Mouse (Mus musculus): ENCODE results near the gene Uchl3. TPM values are rescaled to one million over a fixed set of nuclear protein-coding genes. Genes with fewer than 3 reads are reported as not detected.

The Uchl3 gene
- 33.5 and 35.4 TPM in 2 replicates for polyA plus RNA-seq (2011; ENCODE audit: insufficient read length, low read depth, missing spikeins)

DNA sequence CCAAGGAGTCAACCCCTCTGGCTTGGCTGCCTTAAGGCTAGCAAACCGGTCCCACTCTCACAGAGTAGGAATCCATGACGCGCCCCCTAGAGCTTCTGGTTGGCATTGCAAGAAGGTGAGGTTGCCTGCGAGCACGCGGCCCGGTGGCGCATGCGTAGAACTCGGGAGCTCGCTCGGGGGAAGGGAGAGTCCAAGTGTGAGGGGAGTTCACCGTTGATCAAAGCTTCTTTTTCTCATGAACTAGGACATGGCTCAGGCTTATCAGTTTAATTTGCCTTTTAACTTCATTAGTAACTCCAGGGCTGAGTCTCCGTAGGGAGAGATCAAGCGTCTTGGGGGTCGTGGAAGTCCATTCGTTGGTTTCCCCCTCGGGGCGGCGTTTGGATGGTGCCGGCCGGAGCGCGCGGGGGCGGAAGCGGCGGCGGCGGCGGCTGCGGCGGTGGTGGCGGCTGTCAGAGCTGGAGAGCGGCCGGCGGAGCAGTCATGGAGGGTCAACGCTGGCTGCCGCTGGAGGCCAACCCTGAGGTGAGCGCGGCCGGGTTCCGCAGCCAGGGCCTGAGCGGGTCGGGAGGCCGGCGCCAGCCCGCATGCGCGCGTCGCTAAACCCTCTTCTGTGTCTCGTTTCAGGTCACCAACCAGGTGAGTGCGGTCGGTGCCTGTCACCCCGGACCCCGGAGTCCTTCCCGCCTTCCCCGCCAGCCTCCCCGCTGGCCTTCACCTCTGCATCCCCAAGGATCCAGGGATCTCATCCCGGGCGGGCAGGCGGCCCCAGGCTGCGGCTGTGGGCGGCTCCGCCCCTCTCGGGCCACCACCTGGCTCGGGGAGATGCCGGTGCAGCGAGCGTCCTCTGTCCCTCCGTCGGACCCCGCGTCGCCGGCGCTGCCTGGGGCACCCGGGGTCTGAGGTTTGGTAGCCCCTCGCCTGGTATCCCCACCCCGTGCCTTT lies at the start of gene Uchl3:
TSS of gene Uchl3 (plus strand) at position 387 of the 945 bp plus-strand sequence.
- Histone ChIP-seq H3K4me1 (ENCODE audit: control insufficient read depth, insufficient read depth, low read length) (no peaks in the 10 kb centered on the region; the same call in 1 of the 2 replicates), H3K4me3 (ENCODE audit: insufficient read depth, low read length) (peak within 1 kb of the TSS; percentile 84), H3K27ac (ENCODE audit: insufficient read depth, low read length) (0 out of 2 replicates have a peak within 1 kb of the TSS, but pooled peaks have one; percentile 15)
- TF ChIP-seq CTCF (IDR thresholded peaks at IDR 0.05; ENCODE audit: borderline replicate concordance, insufficient read depth, low read length) (peak; percentile 71; the same call in 1 of the 2 replicates), POLR2A (IDR thresholded peaks at IDR 0.05; ENCODE audit: low read depth, low read length) (peak; percentile 55)

GRCm38 (mm10) chr14:101605843-101606242 lies 47.9 kb upstream of the Uchl3 start:
- no peak overlapping the region for H3K4me3 ChIP-seq (ENCODE audit: insufficient read depth, low read length)
- H3K27ac ChIP-seq (ENCODE audit: insufficient read depth, low read length): no peak overlapping the region
- TF ChIP-seq POLR2A (IDR thresholded peaks at IDR 0.05; ENCODE audit: low read depth, low read length) (no peak), CTCF (IDR thresholded peaks at IDR 0.05; ENCODE audit: borderline replicate concordance, insufficient read depth, low read length) (no peak)

DNA sequence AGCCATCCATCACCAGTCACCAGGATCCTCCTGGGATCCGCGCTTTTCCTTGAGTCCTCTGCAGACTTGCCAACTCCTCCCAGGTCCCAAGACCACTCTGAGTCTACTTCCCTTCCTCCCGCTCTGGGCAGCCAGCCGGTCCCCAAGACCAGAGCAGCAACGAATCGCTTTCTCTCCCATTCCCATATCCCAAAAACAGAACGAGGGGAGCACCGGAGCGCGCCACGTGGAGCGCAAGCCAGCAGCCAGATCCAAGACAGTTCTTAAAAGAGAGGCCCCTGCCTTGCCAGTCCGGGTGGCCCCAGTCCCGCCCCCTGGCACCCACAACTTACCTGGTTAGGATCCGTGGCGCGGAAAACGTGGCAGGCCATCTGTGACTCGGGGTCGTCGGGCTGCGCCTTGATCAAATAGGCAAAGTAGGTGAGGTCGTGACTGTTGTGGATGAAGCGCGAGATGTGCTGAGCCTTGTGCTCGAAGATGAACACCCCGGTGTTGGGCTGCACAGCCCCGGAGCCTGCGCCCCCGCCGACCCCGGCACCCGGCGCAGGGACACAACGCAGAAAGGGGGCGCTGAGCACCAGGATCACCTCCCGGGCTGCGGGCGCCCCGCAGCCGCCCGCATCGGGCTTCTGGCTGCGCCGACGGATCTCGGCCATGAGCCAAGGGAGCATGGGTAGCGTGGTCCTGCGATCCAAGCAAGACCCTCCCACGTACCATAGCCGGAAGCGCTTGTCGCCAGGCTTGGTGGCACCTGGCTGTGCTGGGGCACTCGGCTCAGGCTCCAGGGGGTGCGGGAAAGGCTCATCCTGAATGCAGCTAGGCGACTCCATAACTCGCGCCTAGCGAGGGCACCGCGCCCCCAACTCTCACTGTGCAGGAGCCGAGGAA lies 45.9 kb upstream of the Uchl3 start:
- Histone ChIP-seq H3K4me1 (ENCODE audit: control insufficient read depth, insufficient read depth, low read length) (no peaks in the 10 kb centered on the region), H3K4me3 (ENCODE audit: insufficient read depth, low read length) (peak overlapping the region; percentile 47), H3K27ac (ENCODE audit: insufficient read depth, low read length) (no peak overlapping the region)
- TF ChIP-seq POLR2A (IDR thresholded peaks at IDR 0.05; ENCODE audit: low read depth, low read length) (no peak), CTCF (IDR thresholded peaks at IDR 0.05; ENCODE audit: borderline replicate concordance, insufficient read depth, low read length) (no peak)

More at GRCm38 (mm10) chr14:101605843-101606242, 47.9 kb upstream of the Uchl3 start:
- H3K4me1 ChIP-seq (ENCODE audit: control insufficient read depth, insufficient read depth, low read length): no peaks in the 10 kb centered on the region

GRCm38 (mm10) chr14:101608519-101609368 lies 45.0 kb upstream of the Uchl3 start, which contains the start of gene Tbc1d4:
Gene Tbc1d4 (minus strand): TSS chr14:101609191.
- TF ChIP-seq CTCF (IDR thresholded peaks at IDR 0.05; ENCODE audit: borderline replicate concordance, insufficient read depth, low read length): peak; percentile 58
- TF ChIP-seq POLR2A (IDR thresholded peaks at IDR 0.05; ENCODE audit: low read depth, low read length): peak; percentile 59
- Histone ChIP-seq H3K27ac (ENCODE audit: insufficient read depth, low read length) (no peak within 1 kb of the TSS), H3K4me1 (ENCODE audit: control insufficient read depth, insufficient read depth, low read length) (no peaks in the 10 kb centered on the region), H3K4me3 (ENCODE audit: insufficient read depth, low read length) (peak within 1 kb of the TSS; percentile 47)

DNA sequence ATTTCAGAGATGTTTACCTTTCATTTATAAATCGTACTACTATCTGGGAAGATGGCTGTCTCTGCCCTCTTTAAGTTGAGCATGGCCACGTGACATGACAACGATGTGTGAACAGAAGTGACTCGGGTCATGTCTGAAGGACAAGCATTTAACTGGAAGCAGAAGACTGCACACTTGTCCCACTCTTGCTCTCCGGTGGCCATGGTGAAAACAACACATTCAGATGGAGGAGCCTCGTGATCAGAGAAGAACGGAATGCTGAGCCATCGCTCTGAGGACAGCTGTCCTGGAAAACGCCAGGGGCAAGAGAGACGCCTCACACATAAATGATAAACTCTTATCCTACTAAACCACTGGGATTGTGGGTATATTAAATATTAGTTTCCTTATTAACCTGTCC lies 43.1 kb upstream of the Uchl3 start:
- H3K4me3 ChIP-seq (ENCODE audit: insufficient read depth, low read length): no peak overlapping the region
- H3K27ac ChIP-seq (ENCODE audit: insufficient read depth, low read length): no peak overlapping the region
- TF ChIP-seq POLR2A (IDR thresholded peaks at IDR 0.05; ENCODE audit: low read depth, low read length): no peak
- TF ChIP-seq CTCF (IDR thresholded peaks at IDR 0.05; ENCODE audit: borderline replicate concordance, insufficient read depth, low read length): no peak

DNA sequence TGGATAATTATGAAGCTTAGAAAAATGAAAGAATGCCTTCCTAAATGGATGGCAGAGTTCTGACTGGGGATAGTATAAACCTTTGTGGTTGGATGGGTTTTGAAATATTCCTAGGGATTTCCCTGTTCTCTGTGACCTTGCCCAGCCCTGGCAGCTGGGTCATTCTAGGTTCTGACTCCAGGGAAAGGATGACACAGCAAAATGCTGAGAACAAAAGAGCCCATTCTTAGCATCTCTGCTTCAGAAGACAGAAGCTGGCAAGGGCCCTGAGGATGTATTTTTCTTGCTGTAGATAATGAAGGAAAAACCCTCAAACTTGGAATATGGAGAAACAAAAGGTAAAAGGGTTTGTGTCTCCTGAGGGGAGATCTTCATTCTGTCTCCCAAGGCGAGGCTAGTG lies 40.6 kb upstream of the Uchl3 start:
- Histone ChIP-seq H3K27ac (ENCODE audit: insufficient read depth, low read length) (no peak overlapping the region), H3K4me3 (ENCODE audit: insufficient read depth, low read length) (no peak overlapping the region), H3K4me1 (ENCODE audit: control insufficient read depth, insufficient read depth, low read length) (no peaks in the 10 kb centered on the region)
- TF ChIP-seq CTCF (IDR thresholded peaks at IDR 0.05; ENCODE audit: borderline replicate concordance, insufficient read depth, low read length): no peak
- TF ChIP-seq POLR2A (IDR thresholded peaks at IDR 0.05; ENCODE audit: low read depth, low read length): no peak

More for the DNA sequence above, 43.1 kb upstream of the Uchl3 start:
- no peaks in the 10 kb centered on the region for H3K4me1 ChIP-seq (ENCODE audit: control insufficient read depth, insufficient read depth, low read length)

- Histone ChIP-seq H3K4me1 (ENCODE audit: control insufficient read depth, insufficient read depth, low read length) (no peaks in the 10 kb centered on the region), H3K4me3 (ENCODE audit: insufficient read depth, low read length) (no peak overlapping the region)
- TF ChIP-seq CTCF (IDR thresholded peaks at IDR 0.05; ENCODE audit: borderline replicate concordance, insufficient read depth, low read length) (no peak), POLR2A (IDR thresholded peaks at IDR 0.05; ENCODE audit: low read depth, low read length) (no peak)
These were observed 37.6 kb upstream of the Uchl3 start for GRCm38 (mm10) chr14:101616178-101616577.

DNA sequence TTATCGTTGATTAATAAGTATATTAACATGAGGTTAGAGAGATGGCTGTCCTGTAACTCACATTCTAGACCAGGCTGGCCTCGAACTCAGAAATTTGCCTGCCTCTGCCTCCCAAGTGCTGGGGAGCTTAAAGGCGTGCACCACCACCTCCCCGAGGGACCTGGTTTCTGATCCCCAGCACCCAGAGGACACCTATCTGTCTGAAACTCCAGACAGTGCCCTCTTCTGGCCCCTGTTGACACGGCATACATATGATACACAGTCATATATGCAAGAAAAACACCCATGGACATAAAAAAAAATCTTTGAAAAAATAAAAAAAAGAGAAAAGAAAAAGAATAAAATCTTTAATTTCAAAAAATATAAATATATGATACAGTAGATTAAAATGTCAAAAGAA lies 36.1 kb upstream of the Uchl3 start:
- TF ChIP-seq POLR2A (IDR thresholded peaks at IDR 0.05; ENCODE audit: low read depth, low read length) (no peak), CTCF (IDR thresholded peaks at IDR 0.05; ENCODE audit: borderline replicate concordance, insufficient read depth, low read length) (no peak)
- Histone ChIP-seq H3K4me1 (ENCODE audit: control insufficient read depth, insufficient read depth, low read length) (no peaks in the 10 kb centered on the region), H3K27ac (ENCODE audit: insufficient read depth, low read length) (no peak overlapping the region)

More at GRCm38 (mm10) chr14:101616178-101616577, 37.6 kb upstream of the Uchl3 start:
- no peak overlapping the region for H3K27ac ChIP-seq (ENCODE audit: insufficient read depth, low read length)

More for the DNA sequence above, 36.1 kb upstream of the Uchl3 start:
- H3K4me3 ChIP-seq (ENCODE audit: insufficient read depth, low read length): no peak overlapping the region

Data from embryonic fibroblast, embryonic 13.5 days (primary cell).